Mouse (Mus musculus): ENCODE data around the gene Cap2. TPM values are rescaled to one million over a fixed set of nuclear protein-coding genes. Genes with fewer than 3 reads are reported as not detected.
A peak's percentile ranks its signal among the peaks of the same experiment; 100 is the strongest.

Gene Cap2
- polyA plus RNA-seq (2015; fragmentation: Nextera tagmentation; extraction: Ambion mirVana) = 5.6 and 6.3 TPM in 2 replicates

DNA sequence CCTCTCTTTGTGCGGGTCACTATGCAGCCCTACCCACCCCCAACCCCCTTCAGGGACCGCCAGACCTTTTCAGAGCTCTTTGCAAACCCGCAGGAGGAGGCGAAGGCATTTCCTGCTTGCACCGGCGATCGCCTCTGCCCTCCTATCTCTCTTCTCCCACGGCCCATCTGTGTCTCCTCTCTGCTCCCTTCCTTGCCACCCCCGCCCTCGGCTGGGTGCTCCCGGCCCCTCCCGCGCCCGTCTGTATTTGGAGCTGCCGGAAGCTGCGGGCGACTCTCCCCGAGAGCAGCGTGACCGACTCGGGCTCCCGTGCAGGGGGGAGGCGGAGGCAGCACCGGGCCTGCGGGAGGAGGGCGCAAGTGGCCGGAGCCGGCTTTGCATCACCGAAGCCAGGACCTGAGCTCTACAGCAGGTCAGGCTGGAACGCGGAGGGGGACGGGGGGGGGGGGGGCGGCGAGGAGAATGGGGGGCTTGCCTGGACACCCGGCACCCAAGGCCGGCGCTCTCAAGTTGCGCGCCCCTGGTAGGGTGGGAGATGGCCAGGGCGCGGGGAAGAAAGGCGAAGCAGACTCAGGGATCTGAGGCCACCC is at the start of gene Cap2:
Cap2 (plus strand) TSS at position 49 of the 590 bp plus-strand sequence.
- under 1% methylated on average over 35 of the region's 42 CpGs for WGBS
- no peak within 1 kb of the TSS for H3K27ac ChIP-seq

DNA sequence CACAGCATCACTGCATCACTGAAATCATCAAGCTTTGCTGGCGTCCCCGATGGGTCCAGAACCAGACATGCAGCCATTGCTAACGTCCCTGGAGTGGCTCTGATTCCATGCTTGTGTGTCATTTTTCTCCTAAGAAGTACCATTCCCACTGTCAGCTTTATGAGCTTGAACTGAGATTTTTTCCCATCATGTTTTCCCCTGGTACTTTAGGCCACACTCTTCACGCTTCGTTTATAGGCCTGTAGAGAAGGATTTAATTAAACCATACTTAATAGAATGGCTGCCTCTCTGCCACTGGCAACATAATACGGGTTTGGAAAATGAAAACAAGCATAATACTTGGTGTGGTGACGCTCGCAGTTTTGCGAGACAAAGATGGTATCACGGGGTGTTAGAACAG is 42.1 kb upstream of the Cap2 start:
- WGBS = 58% methylated on average over 10 of the region's 10 CpGs
- peak overlapping the region; percentile 52 for H3K27ac ChIP-seq
- H3K4me1 ChIP-seq (replicated peaks) = peaks cover 9% of the 10 kb centered on the region
- no peaks in the 10 kb centered on the region for H3K36me3 ChIP-seq
- no peaks in the 10 kb centered on the region for H3K9me3 ChIP-seq
- H3K4me3 ChIP-seq = no peak overlapping the region
- H3K9ac ChIP-seq = no peak overlapping the region
- no peaks in the 10 kb centered on the region for H3K27me3 ChIP-seq
- no peak overlapping the region for H3K4me2 ChIP-seq
- ATAC-seq (ENCODE audit: low FRiP score) = no peak

More for the DNA sequence above, at the start of gene Cap2:
- H3K4me1 ChIP-seq (replicated peaks) = peaks cover 10% of the 10 kb centered on the region
- no peaks in the 10 kb centered on the region for H3K36me3 ChIP-seq
- peak; percentile 73 for ATAC-seq (ENCODE audit: low FRiP score)
- H3K9me3 ChIP-seq = no peaks in the 10 kb centered on the region
- H3K4me2 ChIP-seq = peak within 1 kb of the TSS; percentile 91
- H3K4me3 ChIP-seq = peak within 1 kb of the TSS; percentile 53
- peaks cover 5% of the 10 kb centered on the region for H3K27me3 ChIP-seq
- H3K9ac ChIP-seq = peak within 1 kb of the TSS; percentile 75

DNA sequence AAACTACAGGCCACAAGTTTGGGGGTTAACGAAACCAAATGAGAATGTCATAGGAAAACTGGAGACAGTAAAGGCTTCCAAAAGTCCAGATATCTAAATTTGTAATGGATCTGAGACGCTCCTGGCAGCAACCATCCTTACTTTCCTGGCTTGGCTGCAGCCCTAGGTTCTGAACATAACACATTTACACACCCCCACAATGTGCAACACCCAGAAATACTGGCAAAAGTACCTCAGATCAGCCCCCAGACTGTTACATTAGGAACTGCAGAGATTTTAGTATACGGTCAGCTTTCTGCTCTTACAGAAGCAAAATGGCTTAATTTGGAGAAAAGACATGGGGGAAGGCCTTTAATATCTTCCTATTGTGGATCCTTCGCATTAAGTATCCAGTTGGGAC is 39.4 kb upstream of the Cap2 start:
- ATAC-seq (ENCODE audit: low FRiP score) = no peak
- Histone ChIP-seq H3K36me3 (no peaks in the 10 kb centered on the region), H3K4me3 (no peak overlapping the region), H3K27me3 (no peaks in the 10 kb centered on the region), H3K4me1 (replicated peaks) (peaks cover 9% of the 10 kb centered on the region), H3K9ac (no peak overlapping the region), H3K4me2 (no peak overlapping the region), H3K27ac (no peak overlapping the region), H3K9me3 (no peaks in the 10 kb centered on the region)
- 94% methylated on average over 4 of the region's 4 CpGs for WGBS

DNA sequence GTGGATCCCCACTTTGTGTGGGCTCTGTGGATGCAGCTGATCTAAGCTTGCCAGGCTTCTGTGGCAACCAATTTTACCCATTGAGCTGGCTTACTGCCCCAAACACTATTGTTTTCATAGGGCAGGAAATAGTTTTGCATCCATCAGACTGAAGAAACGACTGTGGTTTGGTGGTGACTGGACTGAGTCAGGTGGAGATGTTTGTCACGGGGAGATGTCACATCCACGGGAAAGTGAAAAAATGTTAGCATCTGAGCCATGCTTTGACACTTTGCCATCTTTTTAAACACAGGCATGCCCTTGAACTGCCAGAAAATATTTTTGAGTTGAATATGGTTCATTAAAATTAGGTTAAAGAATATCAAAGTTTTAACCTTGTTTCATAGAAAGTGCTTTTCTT is 37.9 kb upstream of the Cap2 start:
- H3K4me1 ChIP-seq (replicated peaks) = peaks cover 9% of the 10 kb centered on the region
- H3K4me3 ChIP-seq = no peak overlapping the region
- WGBS = 82% methylated on average over 3 of the region's 3 CpGs
- no peak overlapping the region for H3K9ac ChIP-seq
- H3K36me3 ChIP-seq = no peaks in the 10 kb centered on the region
- H3K4me2 ChIP-seq = no peak overlapping the region
- ATAC-seq (ENCODE audit: low FRiP score) = no peak
- no peak overlapping the region for H3K27ac ChIP-seq
- no peaks in the 10 kb centered on the region for H3K27me3 ChIP-seq
- H3K9me3 ChIP-seq = no peaks in the 10 kb centered on the region

DNA sequence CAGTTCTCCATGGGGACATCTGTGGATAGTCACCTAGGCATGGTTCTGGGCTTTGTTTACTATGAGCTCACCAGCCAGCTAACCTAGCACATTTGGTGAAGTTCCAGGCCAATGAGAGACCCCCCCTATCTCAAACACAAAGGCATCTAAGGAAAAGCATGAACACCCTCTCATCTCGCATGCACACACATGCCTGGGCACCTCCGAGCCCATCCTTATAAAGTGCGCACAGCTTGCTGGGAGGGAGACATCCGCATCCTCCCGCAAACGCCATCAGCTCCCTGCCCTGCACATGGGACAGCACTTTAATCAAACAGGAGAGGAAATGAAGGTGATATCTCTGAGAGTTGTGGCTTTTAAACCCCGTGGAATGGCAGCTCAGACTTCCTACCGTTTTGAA is 33.4 kb upstream of the Cap2 start:
- no peak for ATAC-seq (ENCODE audit: low FRiP score)
- no peaks in the 10 kb centered on the region for H3K36me3 ChIP-seq
- no peak overlapping the region for H3K4me3 ChIP-seq
- H3K4me1 ChIP-seq (replicated peaks) = no peaks in the 10 kb centered on the region
- WGBS = 74% methylated on average over 8 of the region's 8 CpGs
- H3K27ac ChIP-seq = no peak overlapping the region
- H3K4me2 ChIP-seq = no peak overlapping the region
- H3K9me3 ChIP-seq = no peaks in the 10 kb centered on the region
- no peaks in the 10 kb centered on the region for H3K27me3 ChIP-seq
- no peak overlapping the region for H3K9ac ChIP-seq

DNA sequence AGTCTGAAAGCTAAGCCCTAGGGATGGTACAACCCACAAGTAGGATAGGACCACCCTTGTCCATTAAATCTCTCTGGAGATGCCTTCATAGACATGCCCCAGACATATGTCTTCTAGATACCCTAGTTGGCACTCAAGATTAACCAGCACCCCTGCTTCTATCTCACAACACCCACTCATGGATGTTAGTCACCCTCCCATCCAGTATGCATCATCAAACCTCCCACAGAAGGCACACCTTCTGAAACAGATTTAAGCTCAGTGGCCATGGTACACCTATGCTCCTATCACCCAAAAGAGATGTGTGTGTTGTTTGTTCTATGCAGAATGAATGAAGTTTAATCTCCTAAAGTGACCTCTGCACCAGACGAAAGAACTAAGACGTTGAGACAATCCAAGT is 32.1 kb upstream of the Cap2 start:
- 97% methylated on average over 2 of the region's 2 CpGs for WGBS
- no peaks in the 10 kb centered on the region for H3K4me1 ChIP-seq (replicated peaks)
- H3K9ac ChIP-seq = no peak overlapping the region
- no peak overlapping the region for H3K4me2 ChIP-seq
- ATAC-seq (ENCODE audit: low FRiP score) = no peak
- H3K9me3 ChIP-seq = no peaks in the 10 kb centered on the region
- H3K27me3 ChIP-seq = no peaks in the 10 kb centered on the region
- no peaks in the 10 kb centered on the region for H3K36me3 ChIP-seq
- no peak overlapping the region for H3K27ac ChIP-seq
- no peak overlapping the region for H3K4me3 ChIP-seq

DNA sequence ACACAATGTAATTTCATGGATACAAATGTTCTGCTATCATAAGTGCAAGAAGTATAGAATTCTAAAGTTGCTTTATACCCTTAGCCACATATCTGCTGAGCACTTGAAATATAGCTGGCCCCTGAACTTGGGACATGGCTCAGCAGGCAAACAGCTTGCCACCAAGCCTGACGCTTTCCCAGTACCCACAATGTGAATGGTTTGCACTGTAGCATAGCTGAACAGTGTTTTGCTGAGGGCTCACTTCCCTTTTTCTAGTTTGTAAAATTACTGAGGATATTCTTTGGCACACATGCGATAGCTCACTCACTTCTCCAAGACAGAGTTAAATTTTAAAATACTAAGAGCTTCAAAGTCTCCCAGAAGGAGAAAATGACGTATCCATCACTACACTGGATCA is 20.4 kb upstream of the Cap2 start:
- no peaks in the 10 kb centered on the region for H3K36me3 ChIP-seq
- H3K4me1 ChIP-seq (replicated peaks) = no peaks in the 10 kb centered on the region
- H3K4me2 ChIP-seq = no peak overlapping the region
- 78% methylated on average over 3 of the region's 3 CpGs for WGBS
- no peaks in the 10 kb centered on the region for H3K9me3 ChIP-seq
- no peak for ATAC-seq (ENCODE audit: low FRiP score)
- no peaks in the 10 kb centered on the region for H3K27me3 ChIP-seq
- H3K9ac ChIP-seq = no peak overlapping the region
- H3K27ac ChIP-seq = no peak overlapping the region
- H3K4me3 ChIP-seq = no peak overlapping the region

DNA sequence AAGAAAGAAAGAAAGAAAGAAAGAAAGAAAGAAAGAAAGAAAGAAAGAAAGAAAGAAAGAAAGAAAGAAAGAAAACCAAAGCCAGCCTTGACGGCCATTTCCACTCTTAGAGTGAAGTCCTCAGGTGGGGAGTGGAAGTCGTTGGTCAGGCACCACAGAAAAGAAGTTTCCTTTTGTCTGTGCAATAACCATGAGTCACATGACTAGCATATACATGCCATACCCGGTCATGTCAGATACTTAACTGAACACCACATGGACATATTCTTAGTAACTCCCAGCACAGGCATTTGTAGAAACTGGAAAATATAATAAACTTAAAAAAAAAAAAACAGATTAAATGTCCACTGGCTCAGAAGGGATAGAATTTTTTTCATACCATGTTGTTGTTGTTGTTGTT is 16.0 kb upstream of the Cap2 start:
- no peak overlapping the region for H3K27ac ChIP-seq
- H3K36me3 ChIP-seq = no peaks in the 10 kb centered on the region
- no peak overlapping the region for H3K9ac ChIP-seq
- no peak for ATAC-seq (ENCODE audit: low FRiP score)
- no peaks in the 10 kb centered on the region for H3K27me3 ChIP-seq
- no peaks in the 10 kb centered on the region for H3K4me1 ChIP-seq (replicated peaks)
- no peak overlapping the region for H3K4me2 ChIP-seq
- 79% methylated on average over 3 of the region's 3 CpGs for WGBS
- H3K4me3 ChIP-seq = no peak overlapping the region
- no peaks in the 10 kb centered on the region for H3K9me3 ChIP-seq

DNA sequence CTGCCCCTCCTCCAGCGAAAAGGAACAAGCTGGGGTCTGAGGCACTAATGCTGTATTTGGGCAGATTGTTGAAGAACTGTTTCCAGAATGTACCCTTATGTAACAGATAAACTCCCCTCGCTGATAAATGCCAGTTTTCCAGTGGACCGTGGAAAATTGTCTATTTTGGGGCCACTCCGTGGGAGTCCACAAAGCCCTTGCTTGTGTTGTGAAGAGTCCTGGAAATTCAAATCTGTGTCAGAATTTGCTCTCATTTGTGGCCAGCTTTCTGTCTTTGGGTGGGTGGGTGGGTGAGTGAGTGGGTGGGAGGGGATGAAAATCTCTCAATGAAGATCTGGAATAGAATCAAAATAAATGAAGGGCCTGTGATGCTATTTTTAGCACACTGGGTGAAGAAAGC is 13.5 kb upstream of the Cap2 start:
- Histone ChIP-seq H3K9ac (no peak overlapping the region), H3K9me3 (no peaks in the 10 kb centered on the region), H3K27ac (no peak overlapping the region), H3K36me3 (no peaks in the 10 kb centered on the region), H3K4me3 (no peak overlapping the region), H3K4me1 (replicated peaks) (no peaks in the 10 kb centered on the region), H3K27me3 (no peaks in the 10 kb centered on the region), H3K4me2 (no peak overlapping the region)
- ATAC-seq (ENCODE audit: low FRiP score) = no peak
- 71% methylated on average over 4 of the region's 4 CpGs for WGBS

DNA sequence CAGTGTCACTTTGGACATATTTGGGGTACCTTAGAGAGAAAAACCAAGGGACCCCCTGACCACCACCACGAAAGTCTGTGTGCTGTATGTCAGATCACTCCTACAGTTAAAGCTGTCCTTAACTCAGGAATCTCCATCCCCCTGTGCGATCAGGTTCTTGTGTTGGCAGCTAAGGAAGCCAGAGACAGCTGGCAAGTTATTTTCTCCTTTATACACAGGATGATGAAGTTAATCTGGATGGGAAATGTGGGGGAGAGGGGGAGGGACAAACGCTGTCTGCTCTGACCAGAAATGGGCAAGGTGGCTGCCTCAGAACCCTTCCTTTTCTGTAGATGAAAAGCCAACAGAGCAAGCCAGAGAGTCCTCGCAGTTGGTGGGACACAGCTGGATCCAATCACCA is 11.0 kb upstream of the Cap2 start:
- no peak overlapping the region for H3K27ac ChIP-seq
- no peak overlapping the region for H3K4me3 ChIP-seq
- H3K36me3 ChIP-seq = no peaks in the 10 kb centered on the region
- no peak overlapping the region for H3K4me2 ChIP-seq
- peaks cover 4% of the 10 kb centered on the region; the same call in 1 of the 2 replicates for H3K9me3 ChIP-seq
- no peak overlapping the region for H3K9ac ChIP-seq
- H3K4me1 ChIP-seq (replicated peaks) = no peaks in the 10 kb centered on the region
- no peak for ATAC-seq (ENCODE audit: low FRiP score)
- 52% methylated on average over 4 of the region's 4 CpGs for WGBS
- no peaks in the 10 kb centered on the region for H3K27me3 ChIP-seq

DNA sequence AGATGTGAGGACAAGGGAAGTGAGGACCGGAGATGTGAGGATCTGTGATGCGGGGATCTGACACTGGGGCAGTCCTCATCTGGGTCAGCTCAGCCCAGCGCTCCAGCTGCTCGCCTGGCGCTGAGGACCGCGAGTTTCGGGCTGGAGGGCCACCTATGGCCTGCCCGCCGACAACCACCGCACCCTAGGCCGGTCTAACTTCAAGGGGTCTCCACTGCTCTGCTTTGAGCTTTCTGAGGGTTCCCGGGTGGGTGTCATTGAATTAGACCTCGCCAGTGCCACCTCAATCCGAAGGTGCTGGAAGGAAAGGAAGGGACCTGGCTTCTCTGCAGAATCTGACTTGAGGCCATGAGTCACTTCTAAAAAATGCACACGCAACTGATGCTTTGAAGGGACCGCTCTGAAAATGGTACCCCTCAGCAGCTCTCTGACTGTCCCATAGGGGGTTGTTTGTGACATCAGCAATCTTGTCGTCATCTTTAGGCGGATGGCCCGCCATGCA is 793 bp downstream of the Cap2 start:
- Histone ChIP-seq H3K4me3 (peak overlapping the region; percentile 53), H3K4me1 (replicated peaks) (peaks cover 10% of the 10 kb centered on the region), H3K9me3 (no peaks in the 10 kb centered on the region), H3K36me3 (no peaks in the 10 kb centered on the region), H3K27me3 (peaks cover 5% of the 10 kb centered on the region), H3K4me2 (peak overlapping the region; percentile 91), H3K9ac (peak overlapping the region; percentile 75), H3K27ac (no peak overlapping the region)
- no peak; the same call in 1 of the 2 replicates for ATAC-seq (ENCODE audit: low FRiP score)
- 7% methylated on average over 20 of the region's 20 CpGs for WGBS

DNA sequence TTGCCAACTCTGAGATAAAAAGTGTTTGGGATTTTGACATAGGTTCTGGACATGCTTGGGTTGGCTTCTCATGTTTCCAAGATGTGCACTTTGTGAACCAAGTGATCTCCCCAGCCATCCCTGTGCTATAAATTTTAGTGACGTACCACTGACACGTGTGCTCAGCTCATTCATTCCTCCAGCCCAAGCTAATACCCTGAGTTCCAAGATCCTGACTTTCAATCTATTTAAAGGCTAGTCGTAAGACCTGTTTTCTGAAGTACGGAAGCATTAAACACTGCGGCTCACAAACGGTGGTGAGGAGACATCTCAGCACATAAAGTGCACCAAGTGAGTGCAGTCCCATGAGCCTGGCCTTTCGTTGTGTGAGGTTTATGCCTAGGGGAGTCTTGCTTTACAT is 6.3 kb downstream of the Cap2 start:
- no peak overlapping the region for H3K4me3 ChIP-seq
- H3K27me3 ChIP-seq = peaks cover 5% of the 10 kb centered on the region
- no peak overlapping the region for H3K27ac ChIP-seq
- H3K9me3 ChIP-seq = peaks cover 4% of the 10 kb centered on the region; the same call in 1 of the 2 replicates
- no peak overlapping the region for H3K9ac ChIP-seq
- H3K4me2 ChIP-seq = no peak overlapping the region
- no peak for ATAC-seq (ENCODE audit: low FRiP score)
- WGBS = 91% methylated on average over 7 of the region's 7 CpGs
- no peaks in the 10 kb centered on the region for H3K36me3 ChIP-seq
- no peaks in the 10 kb centered on the region for H3K4me1 ChIP-seq (replicated peaks)

DNA sequence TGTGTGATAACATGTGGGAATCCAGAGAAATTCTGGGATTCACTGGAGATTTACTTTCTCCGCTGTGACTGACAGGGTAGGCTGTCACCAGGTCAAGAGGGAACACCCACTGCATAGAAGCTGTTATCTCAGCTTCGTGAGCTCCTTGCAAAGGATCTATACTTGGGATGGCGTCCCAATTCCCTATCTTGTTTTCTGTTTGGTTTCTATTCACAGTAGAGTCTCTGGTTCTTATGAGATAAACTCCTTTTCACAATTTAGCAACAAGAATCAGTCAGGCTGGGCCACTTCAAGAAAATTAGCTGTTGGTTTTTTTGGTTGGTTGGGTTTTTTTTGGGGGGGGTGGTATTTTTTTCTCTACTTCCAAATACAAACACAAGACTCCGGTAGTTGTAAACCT is 7.2 kb downstream of the Cap2 start:
- Histone ChIP-seq H3K9ac (no peak overlapping the region), H3K27ac (no peak overlapping the region), H3K4me2 (no peak overlapping the region), H3K4me3 (no peak overlapping the region), H3K36me3 (no peaks in the 10 kb centered on the region), H3K4me1 (replicated peaks) (no peaks in the 10 kb centered on the region), H3K9me3 (peaks cover 4% of the 10 kb centered on the region; the same call in 1 of the 2 replicates), H3K27me3 (no peaks in the 10 kb centered on the region)
- ATAC-seq (ENCODE audit: low FRiP score) = no peak
- WGBS = 80% methylated on average over 4 of the region's 4 CpGs

Measured in hindbrain, embryonic 13.5 days (tissue).